Mouse (Mus musculus): ENCODE measurements around the gene Qpct. TPM values are rescaled to one million over a fixed set of nuclear protein-coding genes. Genes with fewer than 3 reads are reported as not detected.

Gene Qpct
- polyA plus RNA-seq, 1 experiment from 2014 or later: 7.4 TPM

- no peaks in the 10 kb centered on the region for H3K27me3 ChIP-seq
- ATAC-seq (ENCODE audit: insufficient number of reproducible peaks, insufficient read depth, low FRiP score, low TSS enrichment): no peak
These were observed 68.6 kb downstream of the Qpct start for GRCm38 (mm10) chr17:79120269-79120668.

DNA sequence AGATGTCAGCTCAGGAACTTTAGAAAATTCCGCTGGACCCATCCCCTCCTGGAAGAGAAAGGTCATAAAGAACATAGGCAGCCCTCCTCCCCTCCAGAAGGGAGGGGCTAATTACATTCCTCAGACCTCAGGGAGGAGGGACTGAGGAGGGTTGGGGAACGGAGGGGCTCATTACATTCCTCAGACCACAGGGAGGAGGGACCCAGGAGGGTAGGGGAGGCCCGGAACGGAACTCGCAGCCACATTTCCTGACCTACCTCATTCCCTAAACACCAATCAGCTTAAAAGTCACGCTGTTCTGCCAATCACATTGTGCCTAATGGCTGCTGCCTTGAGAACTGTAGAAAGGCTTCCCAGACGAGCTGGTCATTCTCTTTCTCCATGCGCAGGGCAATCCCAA is 82.0 kb downstream of the Qpct start:
- no peaks in the 10 kb centered on the region for H3K27me3 ChIP-seq
- WGBS: 40% methylated on average over 8 of the region's 8 CpGs
- H3K4me3 ChIP-seq: no peak overlapping the region
- no peak overlapping the region for H3K9ac ChIP-seq
- H3K27ac ChIP-seq: no peak overlapping the region
- no peaks in the 10 kb centered on the region for H3K36me3 ChIP-seq
- H3K4me1 ChIP-seq: no peaks in the 10 kb centered on the region
- H3K4me2 ChIP-seq (replicated peaks): no peak overlapping the region
- H3K9me3 ChIP-seq: no peaks in the 10 kb centered on the region
- no peak for ATAC-seq (ENCODE audit: insufficient number of reproducible peaks, insufficient read depth, low FRiP score, low TSS enrichment)

More at GRCm38 (mm10) chr17:79120269-79120668, 68.6 kb downstream of the Qpct start:
- no peak overlapping the region for H3K27ac ChIP-seq
- no peak overlapping the region for H3K4me3 ChIP-seq
- no peak overlapping the region for H3K9ac ChIP-seq
- 0 out of 2 replicates have a peak, but pooled peaks cover 4% of the 10 kb centered on the region for H3K9me3 ChIP-seq
- no peaks in the 10 kb centered on the region for H3K4me1 ChIP-seq
- 80% methylated on average over 3 of the region's 3 CpGs for WGBS
- H3K4me2 ChIP-seq (replicated peaks): no peak overlapping the region
- no peaks in the 10 kb centered on the region for H3K36me3 ChIP-seq

- Histone ChIP-seq H3K4me2 (replicated peaks) (no peak overlapping the region), H3K9ac (no peak overlapping the region), H3K4me3 (no peak overlapping the region), H3K4me1 (no peaks in the 10 kb centered on the region), H3K27me3 (no peaks in the 10 kb centered on the region), H3K36me3 (no peaks in the 10 kb centered on the region), H3K27ac (no peak overlapping the region), H3K9me3 (no peaks in the 10 kb centered on the region)
- no peak for ATAC-seq (ENCODE audit: insufficient number of reproducible peaks, insufficient read depth, low FRiP score, low TSS enrichment)
- 89% methylated on average over 6 of the region's 6 CpGs for WGBS
These were observed 84.1 kb downstream of the Qpct start for GRCm38 (mm10) chr17:79135826-79136225.

DNA sequence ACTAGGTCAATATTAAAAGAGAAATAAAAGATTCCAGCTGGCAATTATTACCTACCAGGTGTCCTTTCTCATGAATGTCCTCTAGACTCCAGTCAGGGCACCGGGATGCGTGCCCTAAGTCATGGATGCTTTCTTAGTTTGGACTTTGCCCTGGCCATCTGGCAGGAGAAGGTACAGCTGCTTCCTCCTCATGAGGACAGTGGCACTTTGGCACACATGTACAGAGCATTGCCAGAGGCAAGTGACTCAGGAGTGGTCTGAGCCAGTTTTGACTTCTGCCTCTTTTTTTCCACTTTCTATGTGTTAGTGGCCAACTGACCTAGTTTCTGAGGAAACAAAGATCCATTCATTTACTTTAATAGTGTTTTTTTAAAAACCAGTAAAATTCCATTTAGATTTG is 84.7 kb downstream of the Qpct start:
- no peaks in the 10 kb centered on the region for H3K36me3 ChIP-seq
- no peak overlapping the region for H3K9ac ChIP-seq
- H3K4me1 ChIP-seq: no peaks in the 10 kb centered on the region
- ATAC-seq (ENCODE audit: insufficient number of reproducible peaks, insufficient read depth, low FRiP score, low TSS enrichment): no peak
- H3K4me3 ChIP-seq: no peak overlapping the region
- H3K4me2 ChIP-seq (replicated peaks): no peak overlapping the region
- no peak overlapping the region for H3K27ac ChIP-seq
- WGBS: 88% methylated on average over 2 of the region's 2 CpGs
- H3K9me3 ChIP-seq: no peaks in the 10 kb centered on the region
- no peaks in the 10 kb centered on the region for H3K27me3 ChIP-seq

Other genes starting within 250 kb of the Qpct start
- 18.7 and 19.1 TPM in 2 replicates for gene Heatr5b, start 216.5 kb upstream of the Qpct start, polyA plus RNA-seq (2016; fragmentation: Nextera tagmentation; extraction: Ambion mirVana)
- 54.0 and 56.7 TPM in 2 replicates for gene Gpatch11, start 216.3 kb upstream of the Qpct start, polyA plus RNA-seq (2016; fragmentation: Nextera tagmentation; extraction: Ambion mirVana)
- 12.5 and 12.6 TPM in 2 replicates for gene Eif2ak2, start 169.3 kb upstream of the Qpct start, polyA plus RNA-seq (2016; fragmentation: Nextera tagmentation; extraction: Ambion mirVana)
- gene Sult6b1, start 144.9 kb upstream of the Qpct start, polyA plus RNA-seq (2016; fragmentation: Nextera tagmentation; extraction: Ambion mirVana): 0.19 and 0.42 TPM in 2 replicates
- gene Cebpzos, start 135.4 kb upstream of the Qpct start, polyA plus RNA-seq (2016; fragmentation: Nextera tagmentation; extraction: Ambion mirVana): 102 and 106 TPM in 2 replicates
- gene Cebpz, start 114.8 kb upstream of the Qpct start, polyA plus RNA-seq (2016; fragmentation: Nextera tagmentation; extraction: Ambion mirVana): 61.8 and 74.4 TPM in 2 replicates
- 56.4 and 60.5 TPM in 2 replicates for gene Ndufaf7, start 114.8 kb upstream of the Qpct start, polyA plus RNA-seq (2016; fragmentation: Nextera tagmentation; extraction: Ambion mirVana)
- 55.0 and 57.3 TPM in 2 replicates for gene Prkd3, start 31.1 kb upstream of the Qpct start, polyA plus RNA-seq (2016; fragmentation: Nextera tagmentation; extraction: Ambion mirVana)